Mouse (Mus musculus): Measurements from ENCODE around the gene Kcnma1. TPM values are rescaled to one million over a fixed set of nuclear protein-coding genes. Genes with fewer than 3 reads are reported as not detected.

Kcnma1 gene
- polyA plus RNA-seq, 1 experiment from 2014 or later = 17.2 TPM

DNA sequence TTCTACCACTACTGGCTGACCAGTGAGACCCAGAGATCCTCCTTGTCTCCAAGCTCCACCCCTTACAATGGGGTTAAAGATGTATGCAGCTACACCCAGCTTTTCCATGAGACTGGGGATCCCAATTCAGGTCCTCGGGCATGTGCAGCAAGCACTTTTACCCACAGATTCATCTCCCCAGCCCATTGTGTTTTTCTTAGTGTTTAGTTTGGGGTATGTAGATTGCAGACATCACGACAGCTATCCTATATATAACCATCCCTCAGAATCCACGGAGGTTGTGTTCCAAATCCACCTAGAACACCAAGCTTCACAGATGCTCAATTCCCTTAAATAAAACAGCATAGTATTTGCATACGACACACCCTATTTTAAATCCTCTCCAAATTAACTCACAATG lies 6.4 kb upstream of the Kcnma1 start:
- H3K4me2 ChIP-seq (ENCODE audit: low read length) = no peak overlapping the region
- H3K4me3 ChIP-seq (ENCODE audit: low read length) = no peak overlapping the region
- ATAC-seq = no peak
- no peaks in the 10 kb centered on the region for H3K4me1 ChIP-seq (ENCODE audit: control insufficient read depth, insufficient read depth, low read depth, low read length)
- 88% methylated on average over 4 of the region's 4 CpGs for WGBS
- H3K36me3 ChIP-seq (ENCODE audit: control insufficient read depth, insufficient read depth, low read length) = no peaks in the 10 kb centered on the region
- H3K27ac ChIP-seq (ENCODE audit: low read depth, low read length) = no peak overlapping the region
- no peaks in the 10 kb centered on the region for H3K27me3 ChIP-seq (replicated peaks; ENCODE audit: control insufficient read depth, insufficient read depth, low read length)
- H3K9ac ChIP-seq (ENCODE audit: low read depth, low read length) = no peak overlapping the region
- no peaks in the 10 kb centered on the region for H3K9me3 ChIP-seq (ENCODE audit: control insufficient read depth, low read length)

DNA sequence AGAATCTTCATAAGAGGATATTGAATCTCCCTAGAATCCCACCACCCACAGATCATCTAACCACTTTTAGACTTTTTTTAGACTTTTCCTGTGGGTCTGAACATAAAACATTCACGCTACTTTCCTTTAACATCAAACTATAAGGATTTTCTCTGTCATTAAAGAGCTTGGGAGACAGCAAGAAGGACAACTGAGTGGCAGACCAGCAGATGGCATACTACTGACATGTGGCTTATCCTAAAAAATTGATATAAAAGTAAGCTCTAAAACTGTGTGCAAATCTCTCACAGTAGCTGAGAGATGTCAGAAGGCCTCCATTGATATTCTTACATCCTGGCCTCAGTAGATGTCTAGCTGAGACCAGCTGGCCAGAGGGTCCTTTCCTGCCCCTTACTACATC lies 4.3 kb downstream of the Kcnma1 start:
- Histone ChIP-seq H3K4me2 (ENCODE audit: low read length) (no peak overlapping the region), H3K4me3 (ENCODE audit: low read length) (no peak overlapping the region), H3K36me3 (ENCODE audit: control insufficient read depth, insufficient read depth, low read length) (no peaks in the 10 kb centered on the region), H3K27ac (ENCODE audit: low read depth, low read length) (no peak overlapping the region), H3K9me3 (ENCODE audit: control insufficient read depth, low read length) (no peaks in the 10 kb centered on the region), H3K9ac (ENCODE audit: low read depth, low read length) (no peak overlapping the region), H3K27me3 (replicated peaks; ENCODE audit: control insufficient read depth, insufficient read depth, low read length) (no peaks in the 10 kb centered on the region; the same call in 1 of the 2 replicates), H3K4me1 (ENCODE audit: control insufficient read depth, insufficient read depth, low read depth, low read length) (peaks cover 3% of the 10 kb centered on the region)
- no peak for ATAC-seq
- 68% methylated on average over 1 of the region's 1 CpGs for WGBS

GRCm38 (mm10) chr14:24008252-24008651 lies 6.0 kb downstream of the Kcnma1 start:
- peaks cover 5% of the 10 kb centered on the region for H3K4me1 ChIP-seq (ENCODE audit: control insufficient read depth, insufficient read depth, low read depth, low read length)
- H3K4me3 ChIP-seq (ENCODE audit: low read length) = no peak overlapping the region
- no peak overlapping the region for H3K27ac ChIP-seq (ENCODE audit: low read depth, low read length)
- no peak for ATAC-seq
- H3K36me3 ChIP-seq (ENCODE audit: control insufficient read depth, insufficient read depth, low read length) = no peaks in the 10 kb centered on the region
- H3K4me2 ChIP-seq (ENCODE audit: low read length) = no peak overlapping the region
- no peaks in the 10 kb centered on the region for H3K9me3 ChIP-seq (ENCODE audit: control insufficient read depth, low read length)
- no peak overlapping the region for H3K9ac ChIP-seq (ENCODE audit: low read depth, low read length)
- no peaks in the 10 kb centered on the region; the same call in 1 of the 2 replicates for H3K27me3 ChIP-seq (replicated peaks; ENCODE audit: control insufficient read depth, insufficient read depth, low read length)
- 11% methylated on average over 7 of the region's 7 CpGs for WGBS

GRCm38 (mm10) chr14:24006276-24006675 lies 8.0 kb downstream of the Kcnma1 start:
- no peak for ATAC-seq

DNA sequence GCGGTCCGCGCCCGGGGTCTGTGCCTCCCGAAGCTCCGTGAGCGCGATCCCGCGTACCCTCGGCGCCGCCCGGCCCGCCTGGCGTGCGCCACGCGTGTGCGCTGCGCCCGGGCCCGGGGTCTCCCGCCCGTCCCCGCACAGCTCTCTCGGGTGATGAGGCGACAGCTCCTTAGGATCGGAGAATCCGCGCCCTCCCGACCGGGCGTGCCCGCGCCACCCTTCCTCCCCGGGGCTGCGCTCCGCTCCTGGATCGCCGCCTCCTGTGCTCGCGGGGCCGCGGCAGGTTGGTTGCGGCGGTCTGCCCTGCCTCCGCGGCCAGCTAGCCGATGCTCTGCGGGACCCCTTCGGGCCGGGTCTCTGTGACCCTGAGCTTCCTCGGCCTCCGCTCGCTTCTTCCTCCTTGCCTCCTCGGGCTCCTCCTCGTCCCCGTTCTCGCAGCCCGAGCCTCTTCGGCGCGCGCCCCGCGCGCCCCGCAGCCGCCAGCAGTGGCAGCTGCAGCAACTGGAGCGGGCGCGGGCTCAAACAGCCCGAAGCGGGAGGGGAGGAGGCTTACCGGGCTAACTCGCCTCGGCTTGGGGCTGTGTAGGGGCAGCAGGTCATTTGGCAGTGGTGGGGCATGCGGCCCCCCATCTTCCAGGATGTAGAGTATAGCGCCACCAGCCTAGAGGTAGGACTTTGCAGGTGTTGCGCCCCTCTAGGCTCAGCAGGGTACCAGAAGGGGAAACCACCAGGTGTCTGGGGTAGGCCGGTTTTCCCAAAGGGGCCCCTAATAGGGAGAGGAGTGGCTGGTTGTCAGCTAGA lies 9.6 kb downstream of the Kcnma1 start:
- Histone ChIP-seq H3K9me3 (ENCODE audit: control insufficient read depth, low read length) (no peaks in the 10 kb centered on the region), H3K27me3 (replicated peaks; ENCODE audit: control insufficient read depth, insufficient read depth, low read length) (peaks cover 3% of the 10 kb centered on the region), H3K4me2 (ENCODE audit: low read length) (peak overlapping the region; percentile 82), H3K4me3 (ENCODE audit: low read length) (peak overlapping the region; percentile 84), H3K27ac (ENCODE audit: low read depth, low read length) (peak overlapping the region; percentile 93), H3K4me1 (ENCODE audit: control insufficient read depth, insufficient read depth, low read depth, low read length) (peaks cover 17% of the 10 kb centered on the region), H3K9ac (ENCODE audit: low read depth, low read length) (peak overlapping the region; percentile 95), H3K36me3 (ENCODE audit: control insufficient read depth, insufficient read depth, low read length) (no peaks in the 10 kb centered on the region)
- ATAC-seq = peak; percentile 71
- WGBS = under 1% methylated on average over 60 of the region's 82 CpGs

More at GRCm38 (mm10) chr14:24006276-24006675, 8.0 kb downstream of the Kcnma1 start:
- no peaks in the 10 kb centered on the region for H3K9me3 ChIP-seq (ENCODE audit: control insufficient read depth, low read length)
- H3K9ac ChIP-seq (ENCODE audit: low read depth, low read length) = no peak overlapping the region
- H3K27me3 ChIP-seq (replicated peaks; ENCODE audit: control insufficient read depth, insufficient read depth, low read length) = peaks cover 3% of the 10 kb centered on the region
- H3K36me3 ChIP-seq (ENCODE audit: control insufficient read depth, insufficient read depth, low read length) = no peaks in the 10 kb centered on the region
- no peak overlapping the region for H3K4me3 ChIP-seq (ENCODE audit: low read length)
- H3K4me2 ChIP-seq (ENCODE audit: low read length) = no peak overlapping the region
- no peak overlapping the region for H3K27ac ChIP-seq (ENCODE audit: low read depth, low read length)
- H3K4me1 ChIP-seq (ENCODE audit: control insufficient read depth, insufficient read depth, low read depth, low read length) = peaks cover 17% of the 10 kb centered on the region
- 63% methylated on average over 2 of the region's 2 CpGs for WGBS

DNA sequence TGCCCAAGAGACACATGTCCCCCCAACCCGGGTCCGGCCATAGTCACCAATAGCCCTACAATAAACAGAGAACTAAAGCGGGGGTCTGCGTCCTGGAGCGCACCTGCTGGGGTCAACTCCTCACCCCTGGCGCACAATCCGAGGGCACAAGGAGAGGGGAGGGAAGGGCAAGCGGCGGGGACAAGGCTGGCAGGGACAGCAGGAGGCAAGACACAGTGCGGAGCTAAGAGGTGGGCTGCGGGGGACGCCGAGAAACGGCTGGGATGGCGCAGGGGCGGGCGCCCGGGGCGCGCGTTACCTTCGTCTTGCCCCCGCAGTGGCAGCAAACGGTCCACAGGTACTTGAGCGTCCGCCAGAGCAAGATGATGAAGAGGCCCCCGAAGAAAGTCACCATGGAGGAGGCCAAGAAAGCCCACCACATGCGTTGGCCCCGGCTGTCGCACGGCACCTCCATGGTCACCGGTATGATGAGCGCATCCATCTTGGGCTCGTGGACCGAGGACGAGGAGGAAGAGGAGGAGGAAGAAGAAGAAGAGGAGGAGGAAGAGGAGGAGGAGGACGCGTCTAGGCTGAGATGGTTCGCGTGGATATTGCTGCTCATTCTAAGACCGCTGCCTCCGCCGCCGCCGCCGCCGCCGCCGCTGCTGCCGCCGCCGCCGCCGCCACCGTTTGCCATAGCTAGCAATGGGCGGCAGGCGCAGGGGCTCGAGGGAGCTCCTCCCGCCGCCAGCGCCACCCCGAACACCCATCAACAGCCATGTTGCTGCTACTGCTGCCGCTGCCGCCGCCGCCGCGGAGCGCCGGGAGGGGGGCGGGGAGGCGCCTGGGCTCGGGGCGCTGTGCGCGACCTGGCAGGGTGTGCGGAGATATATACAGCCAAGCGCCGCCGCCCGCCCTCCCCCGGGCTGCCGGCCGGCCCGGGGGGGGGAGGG lies 10.6 kb downstream of the Kcnma1 start:
- Histone ChIP-seq H3K36me3 (ENCODE audit: control insufficient read depth, insufficient read depth, low read length) (no peaks in the 10 kb centered on the region), H3K4me1 (ENCODE audit: control insufficient read depth, insufficient read depth, low read depth, low read length) (peaks cover 17% of the 10 kb centered on the region), H3K27me3 (replicated peaks; ENCODE audit: control insufficient read depth, insufficient read depth, low read length) (peaks cover 3% of the 10 kb centered on the region), H3K4me2 (ENCODE audit: low read length) (peak overlapping the region; percentile 82), H3K4me3 (ENCODE audit: low read length) (peak overlapping the region; percentile 84), H3K27ac (ENCODE audit: low read depth, low read length) (peak overlapping the region; percentile 93), H3K9ac (ENCODE audit: low read depth, low read length) (peak overlapping the region; percentile 95), H3K9me3 (ENCODE audit: control insufficient read depth, low read length) (no peaks in the 10 kb centered on the region)
- WGBS = under 1% methylated on average over 68 of the region's 85 CpGs
- ATAC-seq = peak; percentile 69

- peaks cover 17% of the 10 kb centered on the region for H3K4me1 ChIP-seq (ENCODE audit: control insufficient read depth, insufficient read depth, low read depth, low read length)
- H3K9me3 ChIP-seq (ENCODE audit: control insufficient read depth, low read length) = no peaks in the 10 kb centered on the region
- no peaks in the 10 kb centered on the region for H3K36me3 ChIP-seq (ENCODE audit: control insufficient read depth, insufficient read depth, low read length)
- no peak overlapping the region for H3K27ac ChIP-seq (ENCODE audit: low read depth, low read length)
- no peak for ATAC-seq
- 0 out of 2 replicates have a peak overlapping the region, but pooled peaks have one; percentile 13 for H3K9ac ChIP-seq (ENCODE audit: low read depth, low read length)
- H3K4me2 ChIP-seq (ENCODE audit: low read length) = peak overlapping the region; percentile 82
- 47% methylated on average over 5 of the region's 5 CpGs for WGBS
- H3K27me3 ChIP-seq (replicated peaks; ENCODE audit: control insufficient read depth, insufficient read depth, low read length) = peaks cover 3% of the 10 kb centered on the region
- peak overlapping the region; percentile 84 for H3K4me3 ChIP-seq (ENCODE audit: low read length)
Observed at GRCm38 (mm10) chr14:24002647-24003046, 11.6 kb downstream of the Kcnma1 start.

GRCm38 (mm10) chr14:23997912-23998311 lies 16.4 kb downstream of the Kcnma1 start:
- no peak overlapping the region for H3K4me2 ChIP-seq (ENCODE audit: low read length)
- H3K9ac ChIP-seq (ENCODE audit: low read depth, low read length) = no peak overlapping the region
- H3K36me3 ChIP-seq (ENCODE audit: control insufficient read depth, insufficient read depth, low read length) = no peaks in the 10 kb centered on the region
- no peak overlapping the region for H3K27ac ChIP-seq (ENCODE audit: low read depth, low read length)
- ATAC-seq = no peak
- H3K4me1 ChIP-seq (ENCODE audit: control insufficient read depth, insufficient read depth, low read depth, low read length) = 0 out of 2 replicates have a peak, but pooled peaks cover 8% of the 10 kb centered on the region
- no peak overlapping the region for H3K4me3 ChIP-seq (ENCODE audit: low read length)
- no peaks in the 10 kb centered on the region for H3K9me3 ChIP-seq (ENCODE audit: control insufficient read depth, low read length)
- peaks cover 5% of the 10 kb centered on the region; the same call in 1 of the 2 replicates for H3K27me3 ChIP-seq (replicated peaks; ENCODE audit: control insufficient read depth, insufficient read depth, low read length)
- 82% methylated on average over 6 of the region's 6 CpGs for WGBS

GRCm38 (mm10) chr14:23995831-23996230 lies 18.5 kb downstream of the Kcnma1 start:
- no peak overlapping the region for H3K4me2 ChIP-seq (ENCODE audit: low read length)
- 0 out of 2 replicates have a peak, but pooled peaks cover 2% of the 10 kb centered on the region for H3K27me3 ChIP-seq (replicated peaks; ENCODE audit: control insufficient read depth, insufficient read depth, low read length)
- ATAC-seq = no peak
- H3K36me3 ChIP-seq (ENCODE audit: control insufficient read depth, insufficient read depth, low read length) = no peaks in the 10 kb centered on the region
- H3K9ac ChIP-seq (ENCODE audit: low read depth, low read length) = no peak overlapping the region
- no peak overlapping the region for H3K4me3 ChIP-seq (ENCODE audit: low read length)
- no peaks in the 10 kb centered on the region for H3K4me1 ChIP-seq (ENCODE audit: control insufficient read depth, insufficient read depth, low read depth, low read length)
- H3K9me3 ChIP-seq (ENCODE audit: control insufficient read depth, low read length) = no peaks in the 10 kb centered on the region
- 92% methylated on average over 3 of the region's 3 CpGs for WGBS
- no peak overlapping the region for H3K27ac ChIP-seq (ENCODE audit: low read depth, low read length)

All from hindbrain, embryonic 16.5 days (tissue).